In genomic region chr2:179746491-179746890, GRCm38 (mm10) we compare ENCODE assay signal across 17 mouse cellular contexts.
DNase-seq lines count a peak whose midpoint lies in the region; ATAC-seq and TF ChIP-seq lines count a peak whose summit lies in the region.
"Had no signal": no experiment of that assay in that cellular context is flagged by ENCODE, and none has a peak within 500 bp of the region (broad histone marks: within the 10 kb centered on the region; RNA-seq: fewer than 3 reads in every experiment).

No protein-coding gene starts in this region.

- no peak overlapping the region for H3K27ac ChIP-seq in lung, embryonic 14.5 days (ENCODE audit: low read depth)
- no peak overlapping the region for H3K27ac ChIP-seq in lung, postnatal 0 days (ENCODE audit: low read length)
- H3K27ac ChIP-seq: embryonic facial prominence, embryonic 10.5 days; embryonic facial prominence, embryonic 12.5 days had no signal

- no peaks in the 10 kb centered on the region for H3K36me3 ChIP-seq in lung, embryonic 14.5 days (ENCODE audit: insufficient read depth)
- H3K36me3 ChIP-seq in lung, postnatal 0 days (ENCODE audit: insufficient read depth, low read length): no peaks in the 10 kb centered on the region
- H3K36me3 ChIP-seq: embryonic facial prominence, embryonic 10.5 days; embryonic facial prominence, embryonic 12.5 days had no signal

- peak; percentile 31; the same call in 1 of the 2 replicates for ATAC-seq in lung, embryonic 14.5 days (ENCODE audit: insufficient read depth)
- peak; percentile 30; the same call in 1 of the 2 replicates for ATAC-seq in lung, postnatal 0 days
- ATAC-seq: forebrain, embryonic 14.5 days; forebrain, embryonic 16.5 days had no signal

- no peak for TF ChIP-seq CTCF in lung, embryonic 14.5 days (IDR thresholded peaks at IDR 0.05; ENCODE audit: low read depth)
- no peak for TF ChIP-seq CTCF in lung, postnatal 0 days (IDR thresholded peaks at IDR 0.05)

- H3K4me3 ChIP-seq in lung, embryonic 14.5 days (ENCODE audit: low read depth, low read length): no peak overlapping the region
- no peak overlapping the region for H3K4me3 ChIP-seq in lung, postnatal 0 days (ENCODE audit: low read depth, low read length)
- H3K4me3 ChIP-seq: embryonic facial prominence, embryonic 10.5 days; embryonic facial prominence, embryonic 12.5 days had no signal

- no peaks in the 10 kb centered on the region for H3K4me1 ChIP-seq in lung, embryonic 14.5 days (ENCODE audit: insufficient read depth)
- no peaks in the 10 kb centered on the region for H3K4me1 ChIP-seq in lung, postnatal 0 days (ENCODE audit: insufficient read depth, low read depth, low read length)
- H3K4me1 ChIP-seq: embryonic facial prominence, embryonic 12.5 days had no signal

- DNase-seq in lung, embryonic 14.5 days: peak; percentile 69
- DNase-seq in lung, adult 18-20 months: no peak
- DNase-seq in lung, postnatal 0 days (ENCODE audit: low spot score): peak; percentile 23
- DNase-seq in lung, postnatal 10 days: no peak
- DNase-seq in mesoderm, embryonic 11.5 days (ENCODE audit: low read depth, low spot score): peak; percentile 32
- no peak for DNase-seq in kidney, adult 8-10 months
- DNase-seq: adrenal gland, adult 2 months; adrenal gland, postnatal 10 days; adrenal gland, postnatal 25 days; cerebellum, adult 11-12 months; cerebellum, adult 2 months; cerebellum, adult 9-10 months; cerebellum, postnatal 25 days had no signal

- WGBS in lung, embryonic 14.5 days: 31% methylated on average over 7 of the region's 7 CpGs
- 46% methylated on average over 7 of the region's 7 CpGs for WGBS in lung, postnatal 0 days

- no peaks in the 10 kb centered on the region for H3K9me3 ChIP-seq in lung, embryonic 14.5 days (ENCODE audit: low read depth, low read length)
- no peaks in the 10 kb centered on the region for H3K9me3 ChIP-seq in lung, postnatal 0 days (ENCODE audit: low read length)
- H3K9me3 ChIP-seq: embryonic facial prominence, embryonic 10.5 days; embryonic facial prominence, embryonic 12.5 days had no signal

- no peak for TF ChIP-seq EP300 in lung, postnatal 0 days (IDR thresholded peaks at IDR 0.05)

- H3K27me3 ChIP-seq in lung, embryonic 14.5 days (ENCODE audit: insufficient read depth, low read length): 0 out of 2 replicates have a peak, but pooled peaks cover 3% of the 10 kb centered on the region
- H3K27me3 ChIP-seq in lung, postnatal 0 days (replicated peaks; ENCODE audit: insufficient read depth, low read length): no peaks in the 10 kb centered on the region
- H3K27me3 ChIP-seq: embryonic facial prominence, embryonic 12.5 days had no signal

- no peak overlapping the region for H3K4me2 ChIP-seq in lung, embryonic 14.5 days
- H3K4me2 ChIP-seq in lung, postnatal 0 days (replicated peaks; ENCODE audit: low read depth, low read length): no peak overlapping the region
- H3K4me2 ChIP-seq: embryonic facial prominence, embryonic 12.5 days had no signal

- H3K9ac ChIP-seq in lung, embryonic 14.5 days: no peak overlapping the region
- H3K9ac ChIP-seq in lung, postnatal 0 days (replicated peaks; ENCODE audit: low read depth): no peak overlapping the region
- H3K9ac ChIP-seq: embryonic facial prominence, embryonic 12.5 days had no signal

Comparison
In these comparisons a context has a peak if more than half of its experiments do, and no peak if none do; other contexts are left out.
1. DNase-seq: peak in lung, embryonic 14.5 days (single experiment), lung, postnatal 0 days (single experiment) and mesoderm, embryonic 11.5 days (single experiment); none in lung, adult 18-20 months (0 of 2), lung, postnatal 10 days (single experiment) and kidney, adult 8-10 months (0 of 2).